Mouse (Mus musculus): ENCODE data around the gene Hmgcs1. TPM values are rescaled to one million over a fixed set of nuclear protein-coding genes. Genes with fewer than 3 reads are reported as not detected.

Gene Hmgcs1
- polyA plus RNA-seq, 1 experiment from 2014 or later, result 340 TPM

Other genes with a start within 250 kb of the Hmgcs1 start
- gene 4833420G17Rik, start 227.6 kb upstream of the Hmgcs1 start, polyA plus RNA-seq (2016; fragmentation: Nextera tagmentation; extraction: Ambion mirVana), result 65.7 and 68.7 TPM in 2 replicates
- gene Tmem267, start 202.3 kb upstream of the Hmgcs1 start, polyA plus RNA-seq (2016; fragmentation: Nextera tagmentation; extraction: Ambion mirVana), result 2.0 and 2.2 TPM in 2 replicates
- gene 3110070M22Rik, start 202.0 kb upstream of the Hmgcs1 start, polyA plus RNA-seq (2016; fragmentation: Nextera tagmentation; extraction: Ambion mirVana), result 1.3 and 1.7 TPM in 2 replicates
- 0.06 and 0.19 TPM in 2 replicates for gene Ccl28, start 66.6 kb upstream of the Hmgcs1 start, polyA plus RNA-seq (2016; fragmentation: Nextera tagmentation; extraction: Ambion mirVana)
- 3.3 and 3.5 TPM in 2 replicates for gene Nim1k, start 65.5 kb downstream of the Hmgcs1 start, polyA plus RNA-seq (2016; fragmentation: Nextera tagmentation; extraction: Ambion mirVana)
- gene Zfp131, start 100.5 kb downstream of the Hmgcs1 start, polyA plus RNA-seq (2016; fragmentation: Nextera tagmentation; extraction: Ambion mirVana), result 42.7 and 44.4 TPM in 2 replicates
- gene AF067063, start 139.8 kb downstream of the Hmgcs1 start, polyA plus RNA-seq (2016; fragmentation: Nextera tagmentation; extraction: Ambion mirVana), result not detected in 2 replicates
- gene D13Ertd608e, start 145.6 kb downstream of the Hmgcs1 start, polyA plus RNA-seq (2016; fragmentation: Nextera tagmentation; extraction: Ambion mirVana), result not detected in 2 replicates
- gene Tcstv1, start 204.4 kb downstream of the Hmgcs1 start, polyA plus RNA-seq (2016; fragmentation: Nextera tagmentation; extraction: Ambion mirVana), result not detected in 2 replicates
- not detected in 2 replicates for gene Gm21761, start 238.9 kb downstream of the Hmgcs1 start, polyA plus RNA-seq (2016; fragmentation: Nextera tagmentation; extraction: Ambion mirVana)

All from forebrain, embryonic 10.5 days (tissue).